ENCODE assay signal across 8 mouse cellular contexts in the genomic region with DNA sequence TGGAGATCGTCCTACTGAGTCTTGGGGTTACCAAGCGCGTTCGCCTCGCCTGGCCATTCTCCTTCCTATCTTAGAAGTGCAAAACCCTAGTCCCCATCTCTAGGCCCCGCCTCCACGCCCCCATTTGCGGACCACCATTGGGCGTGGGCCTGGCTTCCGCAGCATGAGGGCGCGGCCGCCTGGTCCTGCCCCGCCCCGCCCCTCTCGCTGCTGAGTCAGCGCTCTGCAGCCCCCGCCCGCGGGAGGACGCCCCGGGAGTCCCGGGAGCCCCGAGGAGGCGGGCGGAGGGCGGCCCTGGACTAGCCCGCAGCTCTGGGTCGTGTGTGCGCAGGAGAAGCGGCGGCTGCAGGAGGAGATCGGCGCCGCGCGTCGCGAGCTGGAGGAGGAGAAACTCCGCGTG. TPM values are rescaled to one million over a fixed set of nuclear protein-coding genes. Genes with fewer than 3 reads are reported as not detected.
DNase-seq lines count a peak whose midpoint lies in the region; ATAC-seq and TF ChIP-seq lines count a peak whose summit lies in the region.

No protein-coding gene starts in this region.

- no peaks in the 10 kb centered on the region for H3K9me3 ChIP-seq in hindbrain, embryonic 12.5 days (replicated peaks)

- ATAC-seq in hindbrain, embryonic 12.5 days (ENCODE audit: low FRiP score): peak; percentile 82

- DNase-seq in cerebellum, postnatal 14 days: peak; percentile 32 to 43
- DNase-seq in cerebellum, adult 2 months: no peak
- DNase-seq in B cell, adult 2 months: peak; percentile 22 to 32
- peak; percentile 56 for DNase-seq in embryo, embryonic 11.5 days (ENCODE audit: low read depth, low spot score)
- DNase-seq in lung, postnatal 10 days: peak; percentile 62
- DNase-seq in right cerebral cortex, postnatal 10 days (ENCODE audit: low spot score in 2 of 2): peak; percentile 70 to 76
- DNase-seq in urinary bladder, postnatal 25 days (ENCODE audit: low spot score): no peak

- peak overlapping the region; percentile 60 for H3K9ac ChIP-seq in hindbrain, embryonic 12.5 days

- no peak overlapping the region for H3K4me3 ChIP-seq in cerebellum, adult 2 months (replicated peaks; ENCODE audit: insufficient read depth, low read depth, low read length)
- H3K4me3 ChIP-seq in hindbrain, embryonic 12.5 days: peak overlapping the region; percentile 45

- H3K27ac ChIP-seq in cerebellum, adult 2 months (ENCODE audit: insufficient read depth, low read length): no peak overlapping the region
- H3K27ac ChIP-seq in hindbrain, embryonic 12.5 days: no peak overlapping the region

- H3K27me3 ChIP-seq in cerebellum, adult 2 months (ENCODE audit: control insufficient read depth, insufficient read depth, low read length): peaks cover 2% of the 10 kb centered on the region; the same call in 1 of the 2 replicates
- H3K27me3 ChIP-seq in hindbrain, embryonic 12.5 days: peaks cover 68% of the 10 kb centered on the region

- H3K36me3 ChIP-seq in hindbrain, embryonic 12.5 days: no peaks in the 10 kb centered on the region

- TF ChIP-seq CTCF in cerebellum, adult 2 months (IDR thresholded peaks at IDR 0.05; ENCODE audit: borderline replicate concordance, insufficient read depth, low read depth, low read length): no peak

- no peak for TF ChIP-seq POLR2A in cerebellum, adult 2 months (IDR thresholded peaks at IDR 0.05; ENCODE audit: borderline replicate concordance, insufficient read depth, low read length)

- peak overlapping the region; percentile 85 for H3K4me2 ChIP-seq in hindbrain, embryonic 12.5 days (replicated peaks)

- whole genome bisulfite sequencing in cerebellum, adult 2 months: 2% methylated on average over 41 of the region's 41 CpGs
- under 1% methylated on average over 40 of the region's 41 CpGs for WGBS in hindbrain, embryonic 12.5 days

- H3K4me1 ChIP-seq in cerebellum, adult 2 months (ENCODE audit: control insufficient read depth, insufficient read depth, low read length): no peaks in the 10 kb centered on the region; the same call in 1 of the 2 replicates
- peaks cover 13% of the 10 kb centered on the region for H3K4me1 ChIP-seq in hindbrain, embryonic 12.5 days

RNA-seq across cellular contexts. Expression of gene Palm3, which starts 4.6 kb away (rescaled TPM):
- 2.8 and 4.1 TPM in 2 replicates for polyA plus RNA-seq in cerebellum, adult 2 months (2012; rRNA removed)
- polyA plus RNA-seq in hindbrain, embryonic 12.5 days (2016; fragmentation: Nextera tagmentation; extraction: Ambion mirVana): 8.6 and 10.9 TPM in 2 replicates

RNA-seq across cellular contexts. Expression of gene 2210011C24Rik, which starts 13.9 kb away (rescaled TPM):
- polyA plus RNA-seq in cerebellum, adult 2 months (2012; rRNA removed): 4.6 and 7.8 TPM in 2 replicates
- not detected in 2 replicates for polyA plus RNA-seq in hindbrain, embryonic 12.5 days (2016; fragmentation: Nextera tagmentation; extraction: Ambion mirVana)

RNA-seq across cellular contexts. Expression of gene Il27ra, which starts 16.5 kb away (rescaled TPM):
- polyA plus RNA-seq in cerebellum, adult 2 months (2012; rRNA removed): 0.17 and 0.21 TPM in 2 replicates
- 0.14 and 0.33 TPM in 2 replicates for polyA plus RNA-seq in hindbrain, embryonic 12.5 days (2016; fragmentation: Nextera tagmentation; extraction: Ambion mirVana)

RNA-seq across cellular contexts. Expression of gene Rln3, which starts 18.9 kb away (rescaled TPM):
- polyA plus RNA-seq in cerebellum, adult 2 months (2012; rRNA removed): 2.6 and 7.4 TPM in 2 replicates
- polyA plus RNA-seq in hindbrain, embryonic 12.5 days (2016; fragmentation: Nextera tagmentation; extraction: Ambion mirVana): not detected in 2 replicates

RNA-seq across cellular contexts. Expression of gene 1700067K01Rik, which starts 24.6 kb away (rescaled TPM):
- 0.11 and 0.14 TPM in 2 replicates for polyA plus RNA-seq in cerebellum, adult 2 months (2012; rRNA removed)
- polyA plus RNA-seq in hindbrain, embryonic 12.5 days (2016; fragmentation: Nextera tagmentation; extraction: Ambion mirVana): 0.89 and 1.5 TPM in 2 replicates

Comparison
In these comparisons a context has a peak if more than half of its experiments do, and no peak if none do; other contexts are left out.
1. DNase-seq: peak in cerebellum, postnatal 14 days (2 of 2), B cell, adult 2 months (2 of 2), embryo, embryonic 11.5 days (single experiment), lung, postnatal 10 days (single experiment) and right cerebral cortex, postnatal 10 days (2 of 2); none in cerebellum, adult 2 months (0 of 2) and urinary bladder, postnatal 25 days (single experiment).